Mouse (Mus musculus) intestine, embryonic 16.5 days (tissue): ENCODE measurements around the gene Lin37. TPM values are rescaled to one million over a fixed set of nuclear protein-coding genes. Genes with fewer than 3 reads are reported as not detected.

Experiments used
- ATAC-seq: fragments of 200-750 bp; cut with Nextera tagmentation; 2 replicates; pipeline ENCODE4 v1.8.0; 2017; ENCODE audit warnings: moderate TSS enrichment, moderate library complexity
- H3K27ac ChIP-seq: fragments of 300-500 bp; sonication (generic); 2 replicates; pipeline ENCODE4 v1.5.1; 2014; ENCODE audit warnings: mild to moderate bottlenecking, low read length
- H3K27me3 ChIP-seq: fragments of 300-500 bp; sonication (generic); replicated peaks from 2 replicates; pipeline ENCODE4 v1.6.1; 2014; ENCODE audit warnings: low read length, control low read depth, mixed read lengths; ENCODE audit not compliant: control insufficient read depth, insufficient read depth
- H3K36me3 ChIP-seq: fragments of 300-500 bp; sonication (generic); 2 replicates; pipeline ENCODE4 v1.6.1; 2014; ENCODE audit warnings: low read length, control low read depth; ENCODE audit not compliant: control insufficient read depth, insufficient read depth
- H3K4me1 ChIP-seq: fragments of 300-500 bp; sonication (generic); 2 replicates; pipeline ENCODE4 v1.6.1; 2014; ENCODE audit warnings: low read length, control low read depth, mixed read lengths; ENCODE audit not compliant: control insufficient read depth, insufficient read depth
- H3K4me2 ChIP-seq: fragments of 300-500 bp; sonication (generic); 2 replicates; pipeline ENCODE4 v1.6.1; 2014; ENCODE audit warnings: low read depth, low read length, control low read depth
- H3K4me3 ChIP-seq: fragments of 300-500 bp; sonication (generic); 2 replicates; pipeline ENCODE4 v1.5.1; 2014; ENCODE audit warnings: mild to moderate bottlenecking, low read length
- H3K9ac ChIP-seq: fragments of 300-500 bp; sonication (generic); 2 replicates; pipeline ENCODE4 v1.6.1; 2014; ENCODE audit warnings: low read depth, low read length
- H3K9me3 ChIP-seq: fragments of 300-500 bp; sonication (generic); 2 replicates; pipeline ENCODE4 v1.6.1; 2016; ENCODE audit warnings: low read length, control low read depth; ENCODE audit not compliant: control insufficient read depth
- WGBS: fragments of 180-500 bp; shearing (Covaris S2); extraction: QIAGEN DNeasy Blood & Tissue Kit; methylation state at CpG from one replicate; pipeline ENCODE4 v1.1.7; 2014; 5-methylcytosine and 5-hydroxymethylcytosine counted together
- polyA plus RNA-seq: library from polyadenylated mRNA; unstranded; fragments of >200 nt; fragmentation: Nextera tagmentation; extraction: Ambion mirVana; gene quantifications from 2 replicates; pipeline ENCODE4 v1.2.1, GENCODE M21; 2015

Lin37 gene
- polyA plus RNA-seq, result 44.5 and 50.0 TPM in 2 replicates

- under 1% methylated on average over 20 of the region's 20 CpGs for WGBS
- ATAC-seq, result peak; percentile 83
These were observed at the start of gene Lin37 for GRCm38 (mm10) chr7:30559443-30559954. Gene Lin37 (minus strand): TSS chr7:30559838.

GRCm38 (mm10) chr7:30608476-30608875, 48.8 kb upstream of the Lin37 start:
- no peaks in the 10 kb centered on the region for H3K27me3 ChIP-seq
- H3K27ac ChIP-seq, result no peak overlapping the region
- H3K9me3 ChIP-seq, result no peaks in the 10 kb centered on the region
- no peak overlapping the region for H3K4me3 ChIP-seq
- H3K4me1 ChIP-seq, result peaks cover 12% of the 10 kb centered on the region
- no peak for ATAC-seq
- H3K4me2 ChIP-seq, result no peak overlapping the region
- 52% methylated on average over 16 of the region's 16 CpGs for WGBS
- 0 out of 2 replicates have a peak overlapping the region, but pooled peaks have one; percentile 30 for H3K9ac ChIP-seq
- H3K36me3 ChIP-seq, result no peaks in the 10 kb centered on the region

More at GRCm38 (mm10) chr7:30559443-30559954, at the start of gene Lin37:
- Histone ChIP-seq H3K27me3 (no peaks in the 10 kb centered on the region), H3K9me3 (no peaks in the 10 kb centered on the region), H3K4me2 (peak within 1 kb of the TSS; percentile 75), H3K9ac (peak within 1 kb of the TSS; percentile 71), H3K4me3 (peak within 1 kb of the TSS; percentile 58), H3K27ac (peak within 1 kb of the TSS; percentile 64), H3K36me3 (peaks cover 11% of the 10 kb centered on the region), H3K4me1 (peaks cover 21% of the 10 kb centered on the region)

GRCm38 (mm10) chr7:30607706-30608309, 48.2 kb upstream of the Lin37 start:
- 24% methylated on average over 8 of the region's 8 CpGs for WGBS
- H3K27me3 ChIP-seq, result no peaks in the 10 kb centered on the region
- peak; percentile 45; the same call in 1 of the 2 replicates for ATAC-seq
- H3K9me3 ChIP-seq, result no peaks in the 10 kb centered on the region
- no peak overlapping the region for H3K4me3 ChIP-seq
- H3K27ac ChIP-seq, result no peak overlapping the region
- H3K4me1 ChIP-seq, result peaks cover 11% of the 10 kb centered on the region
- no peaks in the 10 kb centered on the region for H3K36me3 ChIP-seq
- H3K9ac ChIP-seq, result 0 out of 2 replicates have a peak overlapping the region, but pooled peaks have one; percentile 30
- H3K4me2 ChIP-seq, result no peak overlapping the region

- 83% methylated on average over 8 of the region's 8 CpGs for WGBS
- no peak for ATAC-seq
- H3K9me3 ChIP-seq, result no peaks in the 10 kb centered on the region
These were observed 45.3 kb upstream of the Lin37 start for GRCm38 (mm10) chr7:30604944-30605343.

GRCm38 (mm10) chr7:30604424-30604823, 44.8 kb upstream of the Lin37 start:
- H3K9ac ChIP-seq, result no peak overlapping the region
- H3K27ac ChIP-seq, result no peak overlapping the region
- peaks cover 23% of the 10 kb centered on the region for H3K4me1 ChIP-seq
- WGBS, result 64% methylated on average over 8 of the region's 8 CpGs
- ATAC-seq, result no peak
- no peak overlapping the region for H3K4me3 ChIP-seq
- no peaks in the 10 kb centered on the region for H3K36me3 ChIP-seq
- no peaks in the 10 kb centered on the region for H3K9me3 ChIP-seq
- H3K27me3 ChIP-seq, result no peaks in the 10 kb centered on the region
- no peak overlapping the region for H3K4me2 ChIP-seq

More at GRCm38 (mm10) chr7:30604944-30605343, 45.3 kb upstream of the Lin37 start:
- Histone ChIP-seq H3K4me1 (peaks cover 19% of the 10 kb centered on the region), H3K9ac (no peak overlapping the region), H3K27me3 (no peaks in the 10 kb centered on the region), H3K4me2 (no peak overlapping the region), H3K36me3 (no peaks in the 10 kb centered on the region), H3K4me3 (no peak overlapping the region), H3K27ac (no peak overlapping the region)

GRCm38 (mm10) chr7:30602583-30602982, 42.9 kb upstream of the Lin37 start:
- WGBS, result 24% methylated on average over 3 of the region's 3 CpGs
- peaks cover 19% of the 10 kb centered on the region for H3K4me1 ChIP-seq
- H3K4me3 ChIP-seq, result no peak overlapping the region
- H3K27me3 ChIP-seq, result no peaks in the 10 kb centered on the region
- no peaks in the 10 kb centered on the region for H3K36me3 ChIP-seq
- peak overlapping the region; percentile 71 for H3K27ac ChIP-seq
- H3K4me2 ChIP-seq, result no peak overlapping the region
- no peak overlapping the region for H3K9ac ChIP-seq
- no peaks in the 10 kb centered on the region; the same call in 1 of the 2 replicates for H3K9me3 ChIP-seq
- peak; percentile 80 for ATAC-seq

- H3K27me3 ChIP-seq, result no peaks in the 10 kb centered on the region
- H3K36me3 ChIP-seq, result no peaks in the 10 kb centered on the region
- peaks cover 19% of the 10 kb centered on the region for H3K4me1 ChIP-seq
- peak overlapping the region; percentile 46 for H3K27ac ChIP-seq
- H3K4me2 ChIP-seq, result 0 out of 2 replicates have a peak overlapping the region, but pooled peaks have one; percentile 31
- 70% methylated on average over 7 of the region's 7 CpGs for WGBS
- no peaks in the 10 kb centered on the region; the same call in 1 of the 2 replicates for H3K9me3 ChIP-seq
- H3K9ac ChIP-seq, result 0 out of 2 replicates have a peak overlapping the region, but pooled peaks have one; percentile 11
- no peak overlapping the region; the same call in 1 of the 2 replicates for H3K4me3 ChIP-seq
- ATAC-seq, result no peak
These were observed 41.0 kb upstream of the Lin37 start for GRCm38 (mm10) chr7:30600651-30601050.

GRCm38 (mm10) chr7:30599933-30600353, 40.3 kb upstream of the Lin37 start:
- no peaks in the 10 kb centered on the region for H3K27me3 ChIP-seq
- peak overlapping the region; percentile 31; the same call in 1 of the 2 replicates for H3K4me2 ChIP-seq
- 2% methylated on average over 16 of the region's 16 CpGs for WGBS
- peaks cover 19% of the 10 kb centered on the region for H3K4me1 ChIP-seq
- H3K4me3 ChIP-seq, result no peak overlapping the region; the same call in 1 of the 2 replicates
- H3K9ac ChIP-seq, result no peak overlapping the region
- H3K27ac ChIP-seq, result peak overlapping the region; percentile 46; the same call in 1 of the 2 replicates
- no peaks in the 10 kb centered on the region; the same call in 1 of the 2 replicates for H3K9me3 ChIP-seq
- peak; percentile 91 for ATAC-seq
- H3K36me3 ChIP-seq, result no peaks in the 10 kb centered on the region

GRCm38 (mm10) chr7:30598786-30599185, 39.1 kb upstream of the Lin37 start, which contains the start of gene Zbtb32:
Gene Zbtb32 (minus strand): TSS chr7:30598909.
- no peaks in the 10 kb centered on the region for H3K36me3 ChIP-seq
- no peak within 1 kb of the TSS for H3K4me3 ChIP-seq
- no peak within 1 kb of the TSS for H3K9ac ChIP-seq
- 94% methylated on average over 12 of the region's 12 CpGs for WGBS
- no peaks in the 10 kb centered on the region; the same call in 1 of the 2 replicates for H3K9me3 ChIP-seq
- no peaks in the 10 kb centered on the region for H3K27me3 ChIP-seq
- H3K27ac ChIP-seq, result peak within 1 kb of the TSS; percentile 7; the same call in 1 of the 2 replicates
- H3K4me1 ChIP-seq, result peaks cover 22% of the 10 kb centered on the region
- ATAC-seq, result no peak
- H3K4me2 ChIP-seq, result no peak within 1 kb of the TSS; the same call in 1 of the 2 replicates
